Mouse (Mus musculus) thymus, adult 2 months (tissue): ENCODE measurements at regions not wholly inside any gene's neighbourhood (a gene's known extent, or its start where the extent isn't known, plus 50 kb on each side); places are given as distances from the start of the nearest gene placed in this dataset.

Experiments
- DNase-seq: peaks from one replicate; pipeline ENCODE4 v3.0.0; 2021
- H3K27ac ChIP-seq: fragments of 200-500 bp; 2 replicates; pipeline ENCODE4 v1.5.1; 2012; ENCODE audit warnings: low read length, control low read depth; ENCODE audit not compliant: control insufficient read depth, insufficient read depth
- H3K27me3 ChIP-seq: fragments of 200-500 bp; 2 replicates; pipeline ENCODE4 v1.6.1; 2012; ENCODE audit warnings: mild to moderate bottlenecking, low read length, moderate library complexity, mixed read lengths; ENCODE audit not compliant: control insufficient read depth, insufficient read depth
- H3K36me3 ChIP-seq: fragments of 200-500 bp; 2 replicates; pipeline ENCODE4 v1.6.1; 2012; ENCODE audit warnings: mild to moderate bottlenecking, low read length, moderate library complexity; ENCODE audit not compliant: control insufficient read depth, insufficient read depth
- H3K4me1 ChIP-seq: fragments of 200-500 bp; replicated peaks from 2 replicates; pipeline ENCODE4 v1.6.1; 2012; ENCODE audit warnings: low read length; ENCODE audit not compliant: control insufficient read depth, insufficient read depth
- H3K4me3 ChIP-seq: fragments of 200-500 bp; 2 replicates; pipeline ENCODE4 v1.5.1; 2012; ENCODE audit warnings: mild to moderate bottlenecking, low read length, control low read depth, moderate library complexity; ENCODE audit not compliant: control insufficient read depth, insufficient read depth
- CTCF ChIP-seq: fragments of 200-500 bp; IDR thresholded peaks from 2 replicates; pipeline ENCODE4 v1.5.1; 2012; ENCODE audit warnings: mild to moderate bottlenecking, control low read depth, low read length, moderate library complexity, borderline replicate concordance; ENCODE audit not compliant: control insufficient read depth, poor library complexity, insufficient read depth; ENCODE audit errors: extremely low read depth
- POLR2A ChIP-seq: fragments of 200-500 bp; IDR thresholded peaks from 2 replicates; pipeline ENCODE4 v1.6.1; 2012; ENCODE audit warnings: mild to moderate bottlenecking, low read length, control low read depth, moderate library complexity; ENCODE audit not compliant: control insufficient read depth, poor library complexity, insufficient read depth; ENCODE audit errors: extremely low read depth
- WGBS: fragments of 180-500 bp; shearing (Covaris S2); methylation state at CpG from one replicate; pipeline ENCODE4 v1.1.7; 2018; 5-methylcytosine and 5-hydroxymethylcytosine counted together

- Histone ChIP-seq H3K27ac (no peak overlapping the region), H3K36me3 (no peaks in the 10 kb centered on the region), H3K27me3 (no peaks in the 10 kb centered on the region), H3K4me3 (no peak overlapping the region), H3K4me1 (no peaks in the 10 kb centered on the region)
- DNase-seq, result no peak
- 84% methylated on average over 9 of the region's 9 CpGs for WGBS
- TF ChIP-seq POLR2A (no peak), CTCF (no peak)
Observed at GRCm38 (mm10) chr1:120757283-120757821, 155.1 kb downstream of the En1 start.

GRCm38 (mm10) chr1:120758172-120758571 lies 156.0 kb downstream of the En1 start:
- Histone ChIP-seq H3K4me3 (no peak overlapping the region), H3K4me1 (no peaks in the 10 kb centered on the region), H3K27ac (no peak overlapping the region), H3K36me3 (no peaks in the 10 kb centered on the region), H3K27me3 (no peaks in the 10 kb centered on the region)
- no peak for DNase-seq
- TF ChIP-seq POLR2A (no peak), CTCF (no peak)
- 86% methylated on average over 7 of the region's 7 CpGs for WGBS

GRCm38 (mm10) chr1:120758762-120759161 lies 156.5 kb downstream of the En1 start:
- H3K27ac ChIP-seq, result no peak overlapping the region
- 79% methylated on average over 5 of the region's 5 CpGs for WGBS
- H3K4me3 ChIP-seq, result no peak overlapping the region
- no peaks in the 10 kb centered on the region for H3K27me3 ChIP-seq
- no peaks in the 10 kb centered on the region for H3K36me3 ChIP-seq
- TF ChIP-seq POLR2A, result no peak
- no peak for TF ChIP-seq CTCF
- no peak for DNase-seq
- H3K4me1 ChIP-seq, result no peaks in the 10 kb centered on the region

GRCm38 (mm10) chr1:120759380-120759779 lies 157.2 kb downstream of the En1 start:
- WGBS, result 84% methylated on average over 3 of the region's 3 CpGs

GRCm38 (mm10) chr1:120761364-120761763 lies 159.1 kb downstream of the En1 start:
- H3K36me3 ChIP-seq, result no peaks in the 10 kb centered on the region
- 91% methylated on average over 9 of the region's 9 CpGs for WGBS
- DNase-seq, result no peak
- H3K27ac ChIP-seq, result no peak overlapping the region
- H3K4me3 ChIP-seq, result no peak overlapping the region
- H3K27me3 ChIP-seq, result no peaks in the 10 kb centered on the region
- no peak for TF ChIP-seq CTCF
- no peak for TF ChIP-seq POLR2A
- H3K4me1 ChIP-seq, result no peaks in the 10 kb centered on the region

More at GRCm38 (mm10) chr1:120759380-120759779, 157.2 kb downstream of the En1 start:
- Histone ChIP-seq H3K4me3 (no peak overlapping the region), H3K4me1 (no peaks in the 10 kb centered on the region), H3K27ac (no peak overlapping the region), H3K36me3 (no peaks in the 10 kb centered on the region), H3K27me3 (no peaks in the 10 kb centered on the region)
- no peak for DNase-seq
- no peak for TF ChIP-seq POLR2A
- TF ChIP-seq CTCF, result no peak

- DNase-seq, result no peak
- Histone ChIP-seq H3K27me3 (no peaks in the 10 kb centered on the region), H3K27ac (no peak overlapping the region), H3K4me3 (no peak overlapping the region), H3K4me1 (no peaks in the 10 kb centered on the region), H3K36me3 (no peaks in the 10 kb centered on the region)
- TF ChIP-seq POLR2A (no peak), CTCF (no peak)
- WGBS, result 90% methylated on average over 2 of the region's 2 CpGs
Observed at GRCm38 (mm10) chr1:120762498-120762897, 160.3 kb downstream of the En1 start.

GRCm38 (mm10) chr1:120762921-120763595 lies 160.8 kb downstream of the En1 start:
- H3K4me3 ChIP-seq, result no peak overlapping the region
- 93% methylated on average over 4 of the region's 4 CpGs for WGBS
- no peaks in the 10 kb centered on the region for H3K36me3 ChIP-seq
- H3K27me3 ChIP-seq, result no peaks in the 10 kb centered on the region
- no peaks in the 10 kb centered on the region for H3K4me1 ChIP-seq
- TF ChIP-seq CTCF (no peak), POLR2A (no peak)
- no peak overlapping the region for H3K27ac ChIP-seq
- no peak for DNase-seq
